Mouse (Mus musculus) heart, postnatal 0 days (tissue): ENCODE results near the gene Onecut1. TPM values are rescaled to one million over a fixed set of nuclear protein-coding genes. Genes with fewer than 3 reads are reported as not detected.

Experiments used
- ATAC-seq: fragments of 200-750 bp; cut with Nextera tagmentation; 2 replicates; pipeline ENCODE4 v1.8.0; 2017; ENCODE audit warnings: low read depth, moderate number of reproducible peaks, moderate library complexity; ENCODE audit not compliant: insufficient read depth
- DNase-seq: peaks from one replicate; pipeline ENCODE4 v3.0.0-alpha.2; 2016; ENCODE audit warnings: low spot score
- H3K27ac ChIP-seq: fragments of 300-500 bp; sonication (generic); 2 replicates; pipeline ENCODE4 v1.5.1; 2014; ENCODE audit warnings: low read depth, mild to moderate bottlenecking
- H3K27me3 ChIP-seq: fragments of 300-500 bp; sonication (generic); 2 replicates; pipeline ENCODE4 v1.6.1; 2014; ENCODE audit warnings: low read length, mixed read lengths; ENCODE audit not compliant: control insufficient read depth, insufficient read depth
- H3K36me3 ChIP-seq: fragments of 300-500 bp; sonication (generic); replicated peaks from 2 replicates; pipeline ENCODE4 v1.6.1; 2014; ENCODE audit warnings: low read length, mixed read lengths; ENCODE audit not compliant: control insufficient read depth, insufficient read depth
- H3K4me1 ChIP-seq: fragments of 300-500 bp; sonication (generic); 2 replicates; pipeline ENCODE4 v1.6.1; 2014; ENCODE audit warnings: antibody characterized with exemption; ENCODE audit not compliant: control insufficient read depth, insufficient read depth
- H3K4me2 ChIP-seq: fragments of 300-500 bp; sonication (generic); 2 replicates; pipeline ENCODE4 v1.6.1; 2014; ENCODE audit warnings: low read depth, mild to moderate bottlenecking, low read length, moderate library complexity
- H3K4me3 ChIP-seq: fragments of 300-500 bp; sonication (generic); 2 replicates; pipeline ENCODE4 v1.5.1; 2014; ENCODE audit warnings: low read depth, low read length
- H3K9ac ChIP-seq: fragments of 300-500 bp; sonication (generic); replicated peaks from 2 replicates; pipeline ENCODE4 v1.6.1; 2014; ENCODE audit warnings: low read depth, low read length, mixed read lengths
- H3K9me3 ChIP-seq: fragments of 300-500 bp; sonication (generic); replicated peaks from 2 replicates; pipeline ENCODE4 v1.6.1; 2016; ENCODE audit warnings: low read length; ENCODE audit not compliant: control insufficient read depth
- CTCF ChIP-seq: IDR thresholded peaks from 2 replicates; pipeline ENCODE4 v1.5.1; 2016; ENCODE audit warnings: antibody characterized with exemption, control low read depth, low read depth
- EP300 ChIP-seq: IDR thresholded peaks from 2 replicates; pipeline ENCODE4 v1.6.1; 2016; ENCODE audit warnings: antibody characterized with exemption, low read depth
- WGBS: fragments of 180-500 bp; shearing (Covaris S2); extraction: QIAGEN DNeasy Blood & Tissue Kit; methylation state at CpG from one replicate; pipeline ENCODE4 v1.1.7; 2014; 5-methylcytosine and 5-hydroxymethylcytosine counted together
- polyA plus RNA-seq: library from polyadenylated mRNA; unstranded; fragments of >200 nt; fragmentation: Nextera tagmentation; extraction: Ambion mirVana; gene quantifications from 2 replicates; pipeline ENCODE4 v1.2.1, GENCODE M21; 2015
- total RNA-seq: library from RNA; depleted of rRNA; stranded (reverse); fragments of >200 nt; gene quantifications from 2 replicates; pipeline ENCODE4 v1.2.3, GENCODE M21; 2014; ENCODE audit warnings: low replicate concordance

Gene Onecut1
- total and polyA plus RNA-seq, 2 experiments from 2014 or later = not detected

DNA sequence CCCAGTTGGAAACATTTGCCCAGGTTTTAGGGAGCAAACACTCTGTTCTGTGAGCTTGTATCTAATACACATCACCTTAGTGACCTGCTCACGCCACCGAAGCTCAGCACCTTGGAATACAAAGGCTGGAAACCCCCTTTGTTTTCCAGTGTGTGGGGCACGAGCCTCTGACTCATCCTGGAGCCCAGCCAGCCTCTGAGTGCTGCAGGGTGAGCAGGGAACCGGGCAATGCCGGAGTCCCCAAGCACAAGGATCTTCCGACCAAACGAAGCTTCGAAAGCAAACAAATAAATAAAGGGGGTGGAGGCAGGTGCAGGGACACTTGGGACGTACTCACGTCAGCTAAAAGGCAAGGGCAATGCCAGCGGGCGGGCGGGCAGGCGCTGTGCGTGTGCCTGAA, 47.5 kb downstream of the Onecut1 start:
- 34% methylated on average over 15 of the region's 15 CpGs for WGBS
- Histone ChIP-seq H3K27ac (no peak overlapping the region), H3K4me3 (no peak overlapping the region), H3K4me1 (peaks cover 6% of the 10 kb centered on the region; the same call in 1 of the 2 replicates), H3K9me3 (no peaks in the 10 kb centered on the region), H3K9ac (no peak overlapping the region), H3K4me2 (peak overlapping the region; percentile 39), H3K36me3 (no peaks in the 10 kb centered on the region), H3K27me3 (no peaks in the 10 kb centered on the region)
- TF ChIP-seq EP300 = no peak
- no peak for TF ChIP-seq CTCF
- ATAC-seq = peak; percentile 78
- peak; percentile 45 for DNase-seq

DNA sequence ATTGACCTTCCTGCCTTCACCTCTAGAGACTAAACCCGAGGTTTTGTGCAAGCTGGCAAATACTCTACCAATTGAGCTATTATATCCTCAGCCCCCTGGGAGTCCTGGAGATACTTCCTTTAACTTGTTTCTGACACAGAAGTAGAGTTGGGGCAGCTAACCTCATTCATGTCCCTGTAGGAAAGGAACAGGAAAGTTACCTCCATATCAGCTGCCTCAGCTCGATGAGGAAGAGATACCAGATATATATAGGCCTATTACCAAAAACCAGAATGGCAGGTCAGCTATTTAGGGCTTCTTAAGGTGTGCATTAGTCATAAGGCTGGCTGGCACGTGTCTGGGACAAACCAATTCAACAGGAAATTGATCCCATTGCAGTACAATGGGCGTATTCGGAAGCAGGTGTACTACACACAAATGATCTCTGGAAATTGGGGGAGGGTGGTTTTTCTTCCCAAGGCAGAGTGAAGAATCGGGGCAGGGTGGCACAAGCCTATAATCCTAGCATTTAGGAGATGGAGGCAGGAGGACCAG, 48.6 kb downstream of the Onecut1 start:
- Histone ChIP-seq H3K4me2 (no peak overlapping the region), H3K4me1 (peaks cover 6% of the 10 kb centered on the region; the same call in 1 of the 2 replicates), H3K4me3 (no peak overlapping the region), H3K36me3 (no peaks in the 10 kb centered on the region), H3K27me3 (no peaks in the 10 kb centered on the region), H3K9me3 (no peaks in the 10 kb centered on the region), H3K27ac (no peak overlapping the region), H3K9ac (no peak overlapping the region)
- 73% methylated on average over 6 of the region's 6 CpGs for WGBS
- no peak for ATAC-seq
- no peak for DNase-seq
- TF ChIP-seq EP300 (no peak), CTCF (no peak)

DNA sequence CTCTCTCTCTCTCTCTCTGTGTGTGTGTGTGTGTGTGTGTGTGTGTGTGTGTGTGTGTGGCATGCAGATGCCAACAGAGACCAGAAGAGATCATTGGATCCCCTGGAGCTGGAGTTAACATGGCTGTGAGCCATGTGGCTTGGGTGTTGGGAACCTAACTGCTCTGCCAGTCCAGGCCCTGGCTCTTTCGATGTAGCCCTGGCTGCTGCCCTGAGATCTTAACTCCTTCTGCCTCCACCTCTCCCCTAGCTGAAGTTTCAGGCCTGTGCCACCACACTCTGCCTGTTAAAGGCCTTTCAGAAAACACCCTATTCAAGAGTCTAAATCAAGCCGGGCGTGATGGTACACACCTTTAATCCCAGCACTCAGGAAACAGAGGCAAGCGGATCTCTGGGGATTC, 49.7 kb downstream of the Onecut1 start:
- Histone ChIP-seq H3K4me1 (peaks cover 6% of the 10 kb centered on the region; the same call in 1 of the 2 replicates), H3K36me3 (no peaks in the 10 kb centered on the region), H3K9ac (no peak overlapping the region), H3K4me3 (no peak overlapping the region), H3K9me3 (no peaks in the 10 kb centered on the region), H3K27ac (no peak overlapping the region), H3K4me2 (no peak overlapping the region), H3K27me3 (no peaks in the 10 kb centered on the region)
- DNase-seq (no peak), ATAC-seq (no peak)
- TF ChIP-seq EP300 = no peak
- TF ChIP-seq CTCF = no peak
- 59% methylated on average over 4 of the region's 4 CpGs for WGBS

DNA sequence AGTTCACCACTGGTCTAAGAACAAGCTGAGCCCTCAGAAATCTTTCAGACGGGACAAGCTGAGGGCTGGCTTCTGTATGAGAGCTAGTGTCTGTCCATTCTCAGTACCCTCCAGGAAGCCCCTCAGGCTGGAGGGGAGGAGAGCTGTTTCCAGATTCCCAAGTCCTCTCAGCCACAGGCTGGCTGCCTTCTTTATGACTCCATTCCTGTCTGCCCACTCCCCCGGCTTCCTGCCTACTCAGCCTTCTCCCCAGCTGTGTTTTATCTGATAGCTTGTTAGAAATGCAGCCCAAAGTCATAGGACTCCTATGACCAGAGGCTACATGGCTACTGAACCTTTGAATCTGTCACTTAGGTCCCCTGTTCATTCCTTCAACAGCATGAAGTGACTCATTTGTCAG, 50.2 kb downstream of the Onecut1 start:
- Histone ChIP-seq H3K9me3 (no peaks in the 10 kb centered on the region), H3K36me3 (no peaks in the 10 kb centered on the region), H3K4me1 (peaks cover 6% of the 10 kb centered on the region; the same call in 1 of the 2 replicates), H3K27ac (no peak overlapping the region), H3K4me2 (no peak overlapping the region), H3K27me3 (no peaks in the 10 kb centered on the region), H3K9ac (no peak overlapping the region), H3K4me3 (no peak overlapping the region)
- DNase-seq (no peak), ATAC-seq (no peak)
- 51% methylated on average over 2 of the region's 2 CpGs for WGBS
- no peak for TF ChIP-seq EP300
- TF ChIP-seq CTCF = no peak

DNA sequence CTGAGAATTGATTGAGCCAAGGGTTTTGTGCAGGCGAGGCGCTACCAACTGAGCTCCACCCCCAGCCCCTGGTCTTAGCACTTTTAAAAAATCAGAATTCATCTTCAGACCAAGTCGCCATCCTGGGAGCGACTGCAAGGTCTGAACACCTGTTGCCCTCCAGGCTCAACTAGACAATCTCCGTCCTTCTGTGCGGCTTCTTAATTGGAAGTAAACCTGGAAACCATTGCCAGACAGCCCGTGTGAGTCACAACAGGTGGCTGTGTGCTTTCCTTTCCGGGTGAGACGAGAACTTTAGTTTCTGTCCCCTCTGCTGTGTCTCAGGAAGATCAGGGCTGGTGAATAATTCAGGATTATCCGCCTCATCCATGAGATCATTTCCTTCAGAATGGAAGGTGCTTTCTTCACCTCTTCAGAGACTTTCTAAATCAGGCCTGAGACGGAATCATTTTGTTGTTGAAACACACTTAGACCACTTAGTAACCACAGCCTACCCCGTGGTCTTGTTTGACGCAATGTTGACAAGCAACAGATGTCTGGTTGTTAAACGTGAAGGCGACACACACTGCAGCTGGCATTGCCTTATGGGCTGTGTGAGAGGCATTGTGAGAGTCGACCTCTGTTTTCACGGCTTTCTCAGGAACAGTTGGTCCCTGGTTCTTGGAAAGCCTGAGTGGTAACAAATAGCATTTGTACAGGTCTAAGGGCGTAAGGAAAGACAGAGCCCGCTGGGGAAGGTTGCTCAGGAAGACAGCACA, 51.1 kb downstream of the Onecut1 start:
- H3K9me3 ChIP-seq = peaks cover 9% of the 10 kb centered on the region
- no peak overlapping the region for H3K4me2 ChIP-seq
- H3K4me1 ChIP-seq = peaks cover 6% of the 10 kb centered on the region; the same call in 1 of the 2 replicates
- no peaks in the 10 kb centered on the region for H3K36me3 ChIP-seq
- TF ChIP-seq CTCF (no peak), EP300 (no peak)
- H3K27me3 ChIP-seq = no peaks in the 10 kb centered on the region
- H3K9ac ChIP-seq = no peak overlapping the region
- DNase-seq (no peak), ATAC-seq (no peak)
- H3K27ac ChIP-seq = no peak overlapping the region
- no peak overlapping the region for H3K4me3 ChIP-seq
- 48% methylated on average over 19 of the region's 19 CpGs for WGBS
